Mouse (Mus musculus): ENCODE measurements around the gene Vmn2r3. TPM values are rescaled to one million over a fixed set of nuclear protein-coding genes. Genes with fewer than 3 reads are reported as not detected.
A peak's percentile ranks its signal among the peaks of the same experiment; 100 is the strongest.
"Not testable (repeated sequence)": the region's sequence is repeated elsewhere in the genome, so short reads cannot be mapped to it uniquely, and the experiment has no call there.

Gene Vmn2r3
- total RNA-seq (2021), result not detected
- long read RNA-seq, experiment 1, result 0 reads
- long read RNA-seq, experiment 2, result 0 reads

GRCm38 (mm10) chr3:64289609-64290008 lies at the start of gene Vmn2r3:
Vmn2r3 (minus strand) TSS chr3:64289709.
- intact Hi-C loops (cut with DNase I), result no loop called here
- no peak for DNase-seq

GRCm38 (mm10) chr3:64332548-64332947 lies 43.0 kb upstream of the Vmn2r3 start:
- intact Hi-C loops (cut with DNase I), result no loop called here
- no peak for DNase-seq

GRCm38 (mm10) chr3:64321824-64322223 lies 32.3 kb upstream of the Vmn2r3 start:
- intact Hi-C loops (cut with DNase I), result no loop called here
- no peak for DNase-seq

- intact Hi-C loops (cut with DNase I), result loop anchor here (2.0 kb wide), 1 partner anchor 268 kb away; no protein-coding TSS in a partner anchor
- no peak for DNase-seq
Measured at GRCm38 (mm10) chr3:64306799-64307198, 17.3 kb upstream of the Vmn2r3 start.

- no peak for DNase-seq
- intact Hi-C loops (cut with DNase I), result no loop called here
Measured at GRCm38 (mm10) chr3:64265762-64266112, 23.8 kb downstream of the Vmn2r3 start.

GRCm38 (mm10) chr3:64265056-64265761 lies 24.3 kb downstream of the Vmn2r3 start:
- intact Hi-C loops (cut with DNase I); DNase-seq: not testable (repeated sequence)

- DNase-seq, result peak in 1 of 2 experiments; percentile 15
- intact Hi-C loops (cut with DNase I), result no loop called here
Measured at GRCm38 (mm10) chr3:64259582-64259981, 29.9 kb downstream of the Vmn2r3 start.

- intact Hi-C loops (cut with DNase I), result no loop called here
- DNase-seq, result no peak
Measured at GRCm38 (mm10) chr3:64251646-64252045, 37.9 kb downstream of the Vmn2r3 start.

- intact Hi-C loops (cut with DNase I); DNase-seq: not testable (repeated sequence)
Measured at GRCm38 (mm10) chr3:64250461-64250860, 39.0 kb downstream of the Vmn2r3 start.

GRCm38 (mm10) chr3:64235459-64235858 lies 54.0 kb downstream of the Vmn2r3 start:
- intact Hi-C loops (cut with DNase I); DNase-seq: not testable (repeated sequence)

- intact Hi-C loops (cut with DNase I); DNase-seq: not testable (repeated sequence)
Measured at GRCm38 (mm10) chr3:64233655-64234054, 55.9 kb downstream of the Vmn2r3 start.

- intact Hi-C loops (cut with DNase I), result no loop called here
- no peak for DNase-seq
Measured at GRCm38 (mm10) chr3:64227243-64227642, 62.3 kb downstream of the Vmn2r3 start.

Other genes with a start within 250 kb of the Vmn2r3 start
- gene Vmn2r1, start 208.2 kb downstream of the Vmn2r3 start, total RNA-seq (2021), result under 1 TPM; 0.05 TPM
- not detected for gene Vmn2r2, start 147.8 kb downstream of the Vmn2r3 start, total RNA-seq (2021)
- not detected for gene Vmn2r4, start 125.7 kb upstream of the Vmn2r3 start, total RNA-seq (2021)
- not detected for gene Vmn2r5, start 220.1 kb upstream of the Vmn2r3 start, total RNA-seq (2021)

All from heart, postnatal 14 days (tissue).